Mouse (Mus musculus) bone marrow, adult 2 months (tissue): Measurements from ENCODE around the gene Ipo5.

Source experiments
- CTCF ChIP-seq: fragments of 200-500 bp; IDR thresholded peaks from 2 replicates; pipeline ENCODE4 v1.5.1; 2011; ENCODE audit warnings: low read length, control low read depth; ENCODE audit not compliant: control insufficient read depth, insufficient read depth
- POLR2A ChIP-seq: fragments of 200-500 bp; IDR thresholded peaks from 2 replicates; pipeline ENCODE4 v1.6.1; 2011; ENCODE audit warnings: low read depth, mild to moderate bottlenecking, control low read depth, low read length, borderline replicate concordance; ENCODE audit not compliant: control insufficient read depth

GRCm38 (mm10) chr14:120967072-120967471, 56.0 kb downstream of the Ipo5 start:
- no peak for TF ChIP-seq POLR2A
- no peak for TF ChIP-seq CTCF
